Mouse (Mus musculus) small intestine, adult 2 months (tissue): ENCODE measurements around the gene Rsf1. TPM values are rescaled to one million over a fixed set of nuclear protein-coding genes. Genes with fewer than 3 reads are reported as not detected.

Experiments used
- H3K27ac ChIP-seq: fragments of 200-500 bp; 2 replicates; pipeline ENCODE4 v1.5.1; 2012; ENCODE audit warnings: low read depth, low read length, control low read depth, inconsistent platforms; ENCODE audit not compliant: insufficient read depth
- H3K27me3 ChIP-seq: fragments of 200-500 bp; 2 replicates; pipeline ENCODE4 v1.6.1; 2012; ENCODE audit warnings: mild to moderate bottlenecking, moderate library complexity, low read length, inconsistent platforms; ENCODE audit not compliant: control insufficient read depth, insufficient read depth
- H3K36me3 ChIP-seq: fragments of 200-500 bp; 2 replicates; pipeline ENCODE4 v1.6.1; 2012; ENCODE audit warnings: mild to moderate bottlenecking, low read length, control low read depth, inconsistent platforms; ENCODE audit not compliant: control insufficient read depth, insufficient read depth
- H3K4me1 ChIP-seq: fragments of 200-500 bp; 2 replicates; pipeline ENCODE4 v1.6.1; 2012; ENCODE audit warnings: low read length, inconsistent platforms, mixed read lengths; ENCODE audit not compliant: control insufficient read depth, insufficient read depth, insufficient read length
- H3K4me3 ChIP-seq: fragments of 200-500 bp; 2 replicates; pipeline ENCODE4 v1.5.1; 2012; ENCODE audit warnings: low read depth, mild to moderate bottlenecking, control low read depth, inconsistent platforms, low read length, moderate library complexity
- CTCF ChIP-seq: fragments of 200-500 bp; IDR thresholded peaks from 2 replicates; pipeline ENCODE4 v1.5.1; 2012; ENCODE audit warnings: low read depth, mild to moderate bottlenecking, control low read depth, inconsistent platforms, low read length, moderate library complexity, mixed read lengths; ENCODE audit not compliant: insufficient replicate concordance, insufficient read length; ENCODE audit errors: extremely low read depth
- POLR2A ChIP-seq: fragments of 200-500 bp; IDR thresholded peaks from 2 replicates; pipeline ENCODE4 v1.6.1; 2012; ENCODE audit warnings: low read depth, mild to moderate bottlenecking, control low read depth, inconsistent platforms, low read length, moderate library complexity
- WGBS: fragments of 180-500 bp; shearing (Covaris S2); methylation state at CpG from one replicate; pipeline ENCODE4 v1.1.7; 2018; 5-methylcytosine and 5-hydroxymethylcytosine counted together
- polyA plus RNA-seq: library from polyadenylated mRNA; depleted of rRNA; stranded (reverse); fragments of >200 nt; gene quantifications from 2 replicates; pipeline ENCODE4 v1.2.3, GENCODE M21; 2012

The Rsf1 gene
- polyA plus RNA-seq, 1 experiment, result 0.93 TPM

DNA sequence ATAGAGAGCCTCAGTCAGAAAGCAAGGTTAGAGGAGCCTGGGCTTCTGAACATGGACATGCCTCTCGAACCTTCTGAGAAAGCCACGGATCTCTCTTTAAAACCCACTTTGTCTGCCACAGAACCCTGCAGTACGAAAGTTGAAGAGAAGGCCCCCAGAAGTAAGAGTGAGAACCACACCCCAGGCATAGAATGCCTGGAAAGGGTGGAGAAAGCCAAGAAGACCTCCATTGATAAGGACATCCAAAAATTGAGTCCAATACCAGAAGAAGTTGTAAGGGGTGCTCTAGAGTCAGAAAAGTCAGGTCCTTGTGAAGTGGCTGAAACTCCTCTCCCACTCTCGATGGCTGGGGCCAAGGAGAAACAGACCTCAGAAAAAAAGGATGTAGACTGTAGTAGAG, 81.9 kb downstream of the Rsf1 start:
- Histone ChIP-seq H3K36me3 (peaks cover 35% of the 10 kb centered on the region), H3K27ac (no peak overlapping the region), H3K4me1 (no peaks in the 10 kb centered on the region), H3K4me3 (no peak overlapping the region), H3K27me3 (no peaks in the 10 kb centered on the region)
- 90% methylated on average over 4 of the region's 4 CpGs for WGBS
- no peak for TF ChIP-seq CTCF
- no peak for TF ChIP-seq POLR2A

DNA sequence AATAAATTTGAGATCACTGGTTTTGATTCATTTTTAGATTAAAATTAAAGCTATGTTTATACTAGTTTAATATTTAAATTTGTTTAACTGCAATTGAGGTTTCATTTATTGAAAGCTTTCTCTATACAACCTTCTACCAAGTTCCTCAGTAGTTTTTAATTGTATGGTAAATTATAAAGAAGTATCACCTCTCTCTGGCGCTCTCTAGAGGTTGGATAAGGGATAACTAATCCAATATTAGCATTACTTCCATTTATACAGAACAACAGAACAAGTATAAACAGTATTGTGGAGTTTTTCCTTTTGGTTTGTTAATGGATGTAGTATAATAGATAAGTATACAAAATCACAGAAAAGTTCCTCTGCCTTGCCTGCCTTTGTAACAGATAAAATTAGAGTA, 99.5 kb downstream of the Rsf1 start:
- TF ChIP-seq CTCF (no peak), POLR2A (no peak)
- H3K4me1 ChIP-seq, result no peaks in the 10 kb centered on the region
- peaks cover 43% of the 10 kb centered on the region for H3K36me3 ChIP-seq
- no peak overlapping the region for H3K27ac ChIP-seq
- H3K4me3 ChIP-seq, result no peak overlapping the region
- WGBS, result 4% methylated on average over 1 of the region's 1 CpGs
- H3K27me3 ChIP-seq, result no peaks in the 10 kb centered on the region

DNA sequence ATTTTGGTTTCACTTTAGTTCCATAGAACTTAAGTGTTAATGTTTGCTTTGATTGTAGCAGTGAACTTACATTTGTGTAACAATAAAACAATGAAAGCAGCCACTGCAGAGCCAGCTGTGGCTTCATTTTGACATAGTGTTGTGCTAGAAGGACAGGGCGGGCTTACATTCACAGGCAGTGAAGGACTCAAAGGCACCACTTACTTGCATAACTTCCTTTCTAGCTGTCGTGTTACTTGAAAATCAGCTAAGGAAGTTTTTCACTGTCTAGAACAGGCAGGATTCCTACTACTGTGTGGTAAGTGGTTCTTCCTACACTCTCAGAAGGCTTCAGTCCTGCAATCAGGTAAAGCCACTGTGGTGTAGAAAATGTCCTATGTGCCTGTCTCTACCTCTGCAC, 108.1 kb downstream of the Rsf1 start:
- Histone ChIP-seq H3K27ac (no peak overlapping the region), H3K27me3 (no peaks in the 10 kb centered on the region), H3K4me1 (peaks cover 2% of the 10 kb centered on the region; the same call in 1 of the 2 replicates), H3K4me3 (no peak overlapping the region), H3K36me3 (peaks cover 17% of the 10 kb centered on the region)
- 81% methylated on average over 2 of the region's 2 CpGs for WGBS
- no peak for TF ChIP-seq CTCF
- TF ChIP-seq POLR2A, result no peak

GRCm38 (mm10) chr7:97695441-97695840, 115.8 kb downstream of the Rsf1 start:
- H3K36me3 ChIP-seq, result no peaks in the 10 kb centered on the region
- no peak overlapping the region for H3K27ac ChIP-seq
- WGBS, result 100% methylated on average over 1 of the region's 1 CpGs
- H3K4me1 ChIP-seq, result peaks cover 7% of the 10 kb centered on the region
- TF ChIP-seq CTCF, result no peak
- TF ChIP-seq POLR2A, result no peak
- H3K4me3 ChIP-seq, result no peak overlapping the region
- no peaks in the 10 kb centered on the region for H3K27me3 ChIP-seq

GRCm38 (mm10) chr7:97696133-97696505, 116.4 kb downstream of the Rsf1 start:
- no peaks in the 10 kb centered on the region for H3K36me3 ChIP-seq
- TF ChIP-seq CTCF (no peak), POLR2A (no peak)
- 33% methylated on average over 19 of the region's 19 CpGs for WGBS
- peak overlapping the region; percentile 73 for H3K4me3 ChIP-seq
- peak overlapping the region; percentile 31 for H3K27ac ChIP-seq
- H3K27me3 ChIP-seq, result no peaks in the 10 kb centered on the region
- H3K4me1 ChIP-seq, result peaks cover 7% of the 10 kb centered on the region

- Histone ChIP-seq H3K27ac (peak within 1 kb of the TSS; percentile 31), H3K27me3 (no peaks in the 10 kb centered on the region), H3K36me3 (no peaks in the 10 kb centered on the region), H3K4me3 (peak within 1 kb of the TSS; percentile 73), H3K4me1 (peaks cover 7% of the 10 kb centered on the region)
- TF ChIP-seq CTCF (no peak), POLR2A (peak; percentile 50; the same call in 1 of the 2 replicates)
- whole genome bisulfite sequencing, result under 1% methylated on average over 63 of the region's 63 CpGs
Measured at GRCm38 (mm10) chr7:97696506-97697254, 117.0 kb downstream of the Rsf1 start, which contains the start of gene Clns1a. TSS of gene Clns1a (plus strand) at chr7:97696634.

- no peak for TF ChIP-seq CTCF
- WGBS, result 91% methylated on average over 4 of the region's 4 CpGs
- Histone ChIP-seq H3K36me3 (no peaks in the 10 kb centered on the region), H3K4me3 (no peak overlapping the region), H3K27me3 (no peaks in the 10 kb centered on the region), H3K4me1 (peaks cover 7% of the 10 kb centered on the region), H3K27ac (no peak overlapping the region)
Measured at GRCm38 (mm10) chr7:97700173-97700572, 120.5 kb downstream of the Rsf1 start.

- H3K36me3 ChIP-seq, result no peaks in the 10 kb centered on the region; the same call in 1 of the 2 replicates
- 75% methylated on average over 6 of the region's 6 CpGs for WGBS
- no peaks in the 10 kb centered on the region for H3K27me3 ChIP-seq
- H3K27ac ChIP-seq, result no peak overlapping the region
- peaks cover 3% of the 10 kb centered on the region for H3K4me1 ChIP-seq
- TF ChIP-seq POLR2A, result no peak
- TF ChIP-seq CTCF, result no peak
- H3K4me3 ChIP-seq, result no peak overlapping the region
Measured at GRCm38 (mm10) chr7:97701106-97701505, 121.4 kb downstream of the Rsf1 start.
